Mouse (Mus musculus) adrenal gland, adult 18-20 months (tissue): ENCODE results near the gene Il4ra. TPM values are rescaled to one million over a fixed set of nuclear protein-coding genes. Genes with fewer than 3 reads are reported as not detected.

Experiments
- DNase-seq, 2 experiments: peaks; one replicate each; pipeline ENCODE4 v3.0.0; 2021 to 2022; ENCODE audit warnings: low spot score in 2 of 2
- total RNA-seq, 2 experiments: library from RNA; stranded (reverse); gene quantifications; 1 replicate in 1 of 2; 2 replicates in 1 of 2; pipeline ENCODE4 v1.2.3; 2021

Il4ra gene
- total RNA-seq, 2 experiments from 2014 or later: 39.6 to 199 TPM

GRCm38 (mm10) chr7:125625219-125625618 is 73.3 kb downstream of the Il4ra start:
- DNase-seq: no peak

- DNase-seq: no peak
Measured at GRCm38 (mm10) chr7:125625829-125626228, 73.9 kb downstream of the Il4ra start.

Other genes with a start within 250 kb of the Il4ra start
- gene Kdm8, start 107.4 kb upstream of the Il4ra start, total RNA-seq: 1 to 10 TPM; 2.6 to 4.1 TPM
- gene Nsmce1, start 60.5 kb upstream of the Il4ra start, total RNA-seq: 10 to 100 TPM; 28.7 to 36.5 TPM
- gene Il21r, start 51.3 kb downstream of the Il4ra start, total RNA-seq: under 1 TPM; 0.40 to 0.74 TPM
- 10 to 100 TPM; 51.1 to 67.4 TPM for gene Gtf3c1, start 155.7 kb downstream of the Il4ra start, total RNA-seq
- 10 to 100 TPM; 18.1 to 25.4 TPM for gene D430042O09Rik, start 155.8 kb downstream of the Il4ra start, total RNA-seq